ENCODE assay signal across 20 mouse cellular contexts in genomic region chr7:75768169-75768568, GRCm38 (mm10).
"Had no signal": no experiment of that assay in that cellular context is flagged by ENCODE, and none has a peak within 500 bp of the region (broad histone marks: within the 10 kb centered on the region; RNA-seq: fewer than 3 reads in every experiment).

No protein-coding gene starts in this region.

- H3K4me3 ChIP-seq: heart, embryonic 13.5 days; heart, embryonic 15.5 days; hindbrain, embryonic 12.5 days; kidney, embryonic 15.5 days; limb, embryonic 13.5 days; limb, embryonic 15.5 days; liver, embryonic 12.5 days had no signal

- H3K4me1 ChIP-seq: heart, embryonic 13.5 days; heart, embryonic 15.5 days; hindbrain, embryonic 12.5 days; kidney, embryonic 15.5 days; limb, embryonic 13.5 days; limb, embryonic 15.5 days had no signal

- DNase-seq: gastrocnemius, postnatal 14 days; gastrocnemius, postnatal 36 days; heart, adult 18-20 months; heart, postnatal 14 days; heart, postnatal 36 days; kidney, adult 11 months; kidney, adult 2 months; kidney, adult 9 months; kidney, postnatal 14 days; kidney, postnatal 36 days; layer of hippocampus, adult 9-11 months; layer of hippocampus, postnatal 36 days; left cerebral cortex, postnatal 4 days had no signal
